Mouse (Mus musculus) MEL (cell line): ENCODE results near the gene Pygb. TPM values are rescaled to one million over a fixed set of nuclear protein-coding genes. Genes with fewer than 3 reads are reported as not detected.

ENCODE experiments used
- DNase-seq: peaks from one replicate; pipeline ENCODE4 v3.0.0; 2011; ENCODE audit warnings: low read depth, low spot score
- H3K27ac ChIP-seq: 2 replicates; pipeline ENCODE4 v1.5.1; 2012; ENCODE audit warnings: low read depth, mild to moderate bottlenecking, control low read depth, low read length, moderate library complexity; ENCODE audit not compliant: control insufficient read depth
- H3K27me3 ChIP-seq, 2 experiments: fragments of 150-350 bp in 1 of 2; sonication (generic) in 1 of 2; 2 replicates each; pipeline ENCODE4 v1.6.1; 2012; ENCODE audit warnings: low read length in 2 of 2, mild to moderate bottlenecking in 2 of 2, improper control_type of control experiment in 1 of 2, moderate library complexity in 1 of 2; ENCODE audit not compliant: insufficient read depth in 2 of 2, control insufficient read depth in 1 of 2
- H3K36me3 ChIP-seq, 2 experiments: 2 replicates each; pipeline ENCODE4 v1.6.1; 2012 to 2014; ENCODE audit warnings: low read length in 2 of 2, improper control_type of control experiment in 1 of 2, inconsistent platforms in 1 of 2, mild to moderate bottlenecking in 1 of 2; ENCODE audit not compliant: insufficient read depth in 2 of 2, control insufficient read depth in 1 of 2
- H3K4me1 ChIP-seq, 2 experiments: fragments of 150-350 bp in 1 of 2; sonication (generic) in 1 of 2; 2 replicates each; pipeline ENCODE4 v1.6.1; 2012; ENCODE audit warnings: low read length in 2 of 2, improper control_type of control experiment in 1 of 2, mild to moderate bottlenecking in 1 of 2; ENCODE audit not compliant: insufficient read depth in 2 of 2, control insufficient read depth in 1 of 2
- H3K4me3 ChIP-seq, 2 experiments: fragments of 150-350 bp in 1 of 2; sonication (generic) in 1 of 2; 2 replicates each; pipeline ENCODE4 v1.5.1; 2012; ENCODE audit warnings: low read depth in 2 of 2, low read length in 2 of 2, mild to moderate bottlenecking in 2 of 2, moderate library complexity in 2 of 2, control low read depth in 1 of 2, improper control_type of control experiment in 1 of 2; ENCODE audit not compliant: control insufficient read depth in 1 of 2, insufficient read depth in 1 of 2
- H3K79me2 ChIP-seq: 2 replicates; pipeline ENCODE4 v1.6.1; 2012; ENCODE audit warnings: mild to moderate bottlenecking, low read length, moderate library complexity; ENCODE audit not compliant: control insufficient read depth, poor library complexity, insufficient read depth
- H3K9ac ChIP-seq: 2 replicates; pipeline ENCODE4 v1.6.1; 2012; ENCODE audit warnings: low read depth, mild to moderate bottlenecking, control low read depth, low read length, moderate library complexity; ENCODE audit not compliant: control insufficient read depth, poor library complexity, severe bottlenecking
- H3K9me3 ChIP-seq: fragments of 150-350 bp; sonication (generic); replicated peaks from 2 replicates; pipeline ENCODE4 v1.6.1; 2012; ENCODE audit warnings: mild to moderate bottlenecking, low read length, improper control_type of control experiment, moderate library complexity; ENCODE audit not compliant: insufficient read depth
- BHLHE40 ChIP-seq: IDR thresholded peaks from 2 replicates; pipeline ENCODE4 v1.6.1; 2012; ENCODE audit warnings: low read depth, mild to moderate bottlenecking, inconsistent platforms, low read length, improper control_type of control experiment, borderline replicate concordance
- CHD1 ChIP-seq: IDR thresholded peaks from 2 replicates; pipeline ENCODE4 v1.6.1; 2012; ENCODE audit warnings: low read depth, mild to moderate bottlenecking, inconsistent platforms, low read length, improper control_type of control experiment
- CTCF ChIP-seq, 3 experiments: IDR thresholded peaks in 2 of 3; conservative IDR thresholded peaks in 1 of 3; 2 replicates each; pipeline ENCODE4 v1.5.1; 2011 to 2012; ENCODE audit warnings: low read length in 3 of 3, low read depth in 2 of 3, mild to moderate bottlenecking in 2 of 3, improper control_type of control experiment in 1 of 3, inconsistent platforms in 1 of 3, mixed read lengths in 1 of 3, moderate library complexity in 1 of 3; ENCODE audit not compliant: control insufficient read depth in 1 of 3, insufficient read depth in 1 of 3, poor library complexity in 1 of 3, severe bottlenecking in 1 of 3
- E2F4 ChIP-seq: IDR thresholded peaks from 2 replicates; pipeline ENCODE4 v1.6.1; 2011; ENCODE audit warnings: low read depth, low read length, improper control_type of control experiment, borderline replicate concordance
- ETS1 ChIP-seq: IDR thresholded peaks from 2 replicates; pipeline ENCODE4 v1.6.1; 2012; ENCODE audit warnings: low read depth, mild to moderate bottlenecking, inconsistent platforms, low read length, improper control_type of control experiment, moderate library complexity
- GABPA ChIP-seq: IDR thresholded peaks from 2 replicates; pipeline ENCODE4 v1.6.1; 2012; ENCODE audit warnings: low read depth, mild to moderate bottlenecking, inconsistent platforms, low read length, improper control_type of control experiment, moderate library complexity
- GATA1 ChIP-seq: IDR thresholded peaks from 2 replicates; pipeline ENCODE4 v1.6.1; 2011; ENCODE audit warnings: low read depth, low read length, improper control_type of control experiment
- HCFC1 ChIP-seq: IDR thresholded peaks from 2 replicates; pipeline ENCODE4 v1.6.1; 2012; ENCODE audit warnings: low read depth, mild to moderate bottlenecking, inconsistent platforms, low read length, improper control_type of control experiment, moderate library complexity
- JUND ChIP-seq: IDR thresholded peaks from 2 replicates; pipeline ENCODE4 v1.6.1; 2011; ENCODE audit warnings: low read depth, mild to moderate bottlenecking, improper control_type of control experiment, low read length
- KAT2A ChIP-seq: conservative IDR thresholded peaks from 2 replicates; pipeline ENCODE4 v1.6.1; 2012; ENCODE audit warnings: low read depth, low read length, improper control_type of control experiment, inconsistent platforms
- MAFK ChIP-seq: IDR thresholded peaks from 2 replicates; pipeline ENCODE4 v1.6.1; 2011; ENCODE audit warnings: low read depth, mild to moderate bottlenecking, low read length, improper control_type of control experiment, borderline replicate concordance
- MAZ ChIP-seq: IDR thresholded peaks from 2 replicates; pipeline ENCODE4 v1.6.1; 2012; ENCODE audit warnings: low read depth, mild to moderate bottlenecking, inconsistent platforms, low read length, improper control_type of control experiment
- MEF2A ChIP-seq: IDR thresholded peaks from 2 replicates; pipeline ENCODE4 v1.6.1; 2014; ENCODE audit warnings: low read depth, mild to moderate bottlenecking, inconsistent platforms, low read length, improper control_type of control experiment; ENCODE audit not compliant: poor library complexity, insufficient replicate concordance, severe bottlenecking; ENCODE audit errors: extremely low read depth
- MYB ChIP-seq: IDR thresholded peaks from 2 replicates; pipeline ENCODE4 v1.6.1; 2011; ENCODE audit warnings: mild to moderate bottlenecking, low read depth, low read length, improper control_type of control experiment
- MYC ChIP-seq: IDR thresholded peaks from 2 replicates; pipeline ENCODE4 v1.6.1; 2011; ENCODE audit warnings: low read depth, mild to moderate bottlenecking, low read length, improper control_type of control experiment, moderate library complexity
- NELFE ChIP-seq: IDR thresholded peaks from 2 replicates; pipeline ENCODE4 v1.6.1; 2011; ENCODE audit warnings: low read depth, low read length, improper control_type of control experiment
- NRF1 ChIP-seq: IDR thresholded peaks from 2 replicates; pipeline ENCODE4 v1.6.1; 2014; ENCODE audit warnings: low read depth, mild to moderate bottlenecking, inconsistent platforms, low read length, improper control_type of control experiment, moderate library complexity; ENCODE audit not compliant: poor library complexity, insufficient read depth, severe bottlenecking
- POLR2A ChIP-seq, 2 experiments: IDR thresholded peaks; 2 replicates each; pipeline ENCODE4 v1.6.1; 2011 to 2012; ENCODE audit warnings: low read length in 2 of 2, mild to moderate bottlenecking in 2 of 2, control low read depth in 1 of 2, improper control_type of control experiment in 1 of 2, low read depth in 1 of 2, moderate library complexity in 1 of 2; ENCODE audit not compliant: control insufficient read depth in 1 of 2, insufficient read depth in 1 of 2, poor library complexity in 1 of 2
- POLR2AphosphoS2 ChIP-seq: IDR thresholded peaks from 2 replicates; pipeline ENCODE4 v1.6.1; 2011; ENCODE audit warnings: low read length, improper control_type of control experiment
- RAD21 ChIP-seq: IDR thresholded peaks from 2 replicates; pipeline ENCODE4 v1.6.1; 2011; ENCODE audit warnings: mild to moderate bottlenecking, low read depth, low read length, improper control_type of control experiment
- TAL1 ChIP-seq: IDR thresholded peaks from 2 replicates; pipeline ENCODE4 v1.6.1; 2012; ENCODE audit warnings: mild to moderate bottlenecking, inconsistent platforms, low read length, moderate library complexity, mixed read lengths
- TBP ChIP-seq: IDR thresholded peaks from 2 replicates; pipeline ENCODE4 v1.8.0; 2011; ENCODE audit warnings: low read depth, low read length, improper control_type of control experiment
- UBTF ChIP-seq: IDR thresholded peaks from 2 replicates; pipeline ENCODE4 v1.6.1; 2012; ENCODE audit warnings: low read depth, mild to moderate bottlenecking, inconsistent platforms, low read length, improper control_type of control experiment, moderate library complexity, borderline replicate concordance; ENCODE audit not compliant: insufficient read depth
- USF2 ChIP-seq, 2 experiments: IDR thresholded peaks; 2 replicates each; pipeline ENCODE4 v1.6.1; 2011 to 2012; ENCODE audit warnings: improper control_type of control experiment in 2 of 2, low read length in 2 of 2, borderline replicate concordance in 1 of 2, inconsistent platforms in 1 of 2, low read depth in 1 of 2, mild to moderate bottlenecking in 1 of 2; ENCODE audit not compliant: insufficient read depth in 1 of 2
- ZMIZ1 ChIP-seq: IDR thresholded peaks from 2 replicates; pipeline ENCODE4 v1.6.1; 2012; ENCODE audit warnings: low read depth, mild to moderate bottlenecking, inconsistent platforms, low read length, improper control_type of control experiment, moderate library complexity
- ZNF384 ChIP-seq: IDR thresholded peaks from 2 replicates; pipeline ENCODE4 v1.6.1; 2012; ENCODE audit warnings: low read depth, mild to moderate bottlenecking, inconsistent platforms, low read length, improper control_type of control experiment
- polyA plus RNA-seq, 2 experiments: library from polyadenylated mRNA; stranded (reverse) in 1 of 2; unstranded in 1 of 2; fragments of >175 nt in 1 of 2; fragments of >200 nt in 1 of 2; gene quantifications; 2 replicates each; pipeline versions ENCODE4 v1.2.1 to v1.2.4; 2012; ENCODE audit warnings: low replicate concordance in 2 of 2, low read depth in 1 of 2; ENCODE audit not compliant: insufficient read length in 2 of 2, insufficient read depth in 1 of 2, missing spikeins in 1 of 2
- total RNA-seq: library from RNA; depleted of rRNA; stranded (reverse); fragments of 300-350 nt; gene quantifications from 2 replicates; pipeline ENCODE4 v1.2.3, GENCODE M21; 2012

Pygb gene
- total and polyA plus RNA-seq, 3 experiments, result 19.0 to 26.5 TPM; not detected in 1

DNA sequence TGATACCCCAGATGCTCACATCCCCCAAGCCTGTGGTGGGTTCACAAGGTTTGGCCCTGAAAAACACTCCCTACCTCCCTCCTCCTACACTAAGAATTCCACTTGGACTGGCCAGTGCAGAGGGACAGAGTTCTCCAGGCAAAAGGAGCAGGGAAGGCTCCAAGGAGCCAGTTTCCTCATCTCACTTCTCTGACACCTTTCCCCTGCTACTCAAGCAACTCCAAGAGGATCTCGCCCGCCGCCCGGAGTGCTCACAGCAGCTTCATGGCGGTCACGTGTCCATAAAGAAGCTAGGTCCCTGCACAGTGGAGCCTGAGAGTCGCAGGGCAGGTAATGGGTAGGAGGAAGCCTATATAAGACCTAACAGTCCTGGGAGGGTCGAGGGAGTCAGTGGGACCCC, 14.5 kb upstream of the Pygb start:
- H3K36me3 ChIP-seq, result no peaks in the 10 kb centered on the region; a peak in 1 of 4 replicates
- H3K9ac ChIP-seq, result no peak overlapping the region
- no peaks in the 10 kb centered on the region for H3K27me3 ChIP-seq
- DNase-seq, result no peak
- no peaks in the 10 kb centered on the region for H3K79me2 ChIP-seq
- H3K27ac ChIP-seq, result no peak overlapping the region
- no peak for TF ChIP-seq RAD21
- no peak for TF ChIP-seq TBP
- TF ChIP-seq KAT2A, result no peak
- TF ChIP-seq MYC, result no peak
- TF ChIP-seq POLR2AphosphoS2, result no peak
- no peak for TF ChIP-seq MEF2A
- TF ChIP-seq NELFE, result no peak
- no peak for TF ChIP-seq TAL1
- TF ChIP-seq GATA1, result no peak
- no peak for TF ChIP-seq MYB
- TF ChIP-seq ZNF384, result no peak
- H3K9me3 ChIP-seq, result no peaks in the 10 kb centered on the region
- no peaks in the 10 kb centered on the region for H3K4me1 ChIP-seq
- no peak overlapping the region for H3K4me3 ChIP-seq

- no peak for DNase-seq
- H3K4me3 ChIP-seq, result no peak overlapping the region
- no peaks in the 10 kb centered on the region; a peak in 1 of 4 replicates for H3K36me3 ChIP-seq
- no peak overlapping the region for H3K9ac ChIP-seq
- no peaks in the 10 kb centered on the region for H3K27me3 ChIP-seq
- H3K27ac ChIP-seq, result no peak overlapping the region
- H3K4me1 ChIP-seq, result no peaks in the 10 kb centered on the region
- H3K9me3 ChIP-seq, result no peaks in the 10 kb centered on the region
- H3K79me2 ChIP-seq, result no peaks in the 10 kb centered on the region
- TF ChIP-seq TAL1 (no peak), GABPA (no peak), UBTF (no peak), NRF1 (no peak), MYB (no peak), ZNF384 (no peak), MAFK (no peak), KAT2A (no peak), CTCF (IDR thresholded peaks at IDR 0.05 in 2 of 3, conservative IDR thresholded peaks at IDR 0.05 in 1 of 3; ENCODE audit: control insufficient read depth in 1 of 3, insufficient read depth in 1 of 3, low read depth in 2 of 3, low read length in 3 of 3, poor library complexity in 1 of 3, severe bottlenecking in 1 of 3) (no peak), BHLHE40 (no peak), CHD1 (no peak), USF2 (IDR thresholded peaks at IDR 0.05; ENCODE audit: borderline replicate concordance in 1 of 2, insufficient read depth in 1 of 2, low read depth in 1 of 2, low read length in 2 of 2) (no peak), MAZ (no peak), E2F4 (no peak), HCFC1 (no peak), ETS1 (no peak), ZMIZ1 (no peak), POLR2A (IDR thresholded peaks at IDR 0.05; ENCODE audit: control insufficient read depth in 1 of 2, insufficient read depth in 1 of 2, low read depth in 1 of 2, low read length in 2 of 2, poor library complexity in 1 of 2) (no peak), JUND (no peak)
These were observed 13.9 kb upstream of the Pygb start for GRCm38 (mm10) chr2:150772466-150773119.
